20 mouse cellular contexts compared by ENCODE assay signal in the genomic region with DNA sequence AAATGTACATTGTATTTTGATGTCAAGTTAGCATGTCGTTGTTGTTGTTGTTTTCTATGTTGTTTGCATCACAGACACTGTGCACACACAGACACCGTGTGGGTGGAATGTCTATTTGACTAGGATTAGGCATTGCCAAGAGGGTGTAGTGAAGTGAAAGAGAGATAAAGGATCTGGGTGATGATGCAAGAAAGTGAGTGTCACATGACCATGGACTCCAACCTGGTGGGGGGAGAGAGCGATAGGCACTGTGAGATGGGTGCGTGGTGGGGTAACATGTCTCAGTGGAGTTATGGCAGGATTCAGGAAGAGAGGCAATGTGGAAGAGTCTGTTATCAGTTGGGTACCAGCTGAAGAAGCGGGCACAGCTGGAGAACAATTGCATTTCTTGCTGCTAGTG. TPM values are rescaled to one million over a fixed set of nuclear protein-coding genes. Genes with fewer than 3 reads are reported as not detected.
A peak's percentile ranks its signal among the peaks of the same experiment; 100 is the strongest.
DNase-seq lines count a peak whose midpoint lies in the region; ATAC-seq and TF ChIP-seq lines count a peak whose summit lies in the region.
"Had no signal": no experiment of that assay in that cellular context is flagged by ENCODE, and none has a peak within 500 bp of the region (broad histone marks: within the 10 kb centered on the region; RNA-seq: fewer than 3 reads in every experiment).

No protein-coding gene starts in this region.

- no peak for ATAC-seq in lung, postnatal 0 days
- peak; percentile 22; the same call in 1 of the 2 replicates for ATAC-seq in intestine, embryonic 16.5 days
- peak; percentile 74 for ATAC-seq in liver, embryonic 16.5 days (ENCODE audit: low read depth)
- ATAC-seq in forebrain, embryonic 14.5 days = no peak
- ATAC-seq: forebrain, embryonic 13.5 days had no signal

- H3K27me3 ChIP-seq in lung, postnatal 0 days (replicated peaks; ENCODE audit: insufficient read depth, low read length) = no peaks in the 10 kb centered on the region
- H3K27me3 ChIP-seq in intestine, embryonic 16.5 days (replicated peaks; ENCODE audit: control insufficient read depth, insufficient read depth, low read length) = no peaks in the 10 kb centered on the region
- no peaks in the 10 kb centered on the region for H3K27me3 ChIP-seq in liver, embryonic 16.5 days (ENCODE audit: control insufficient read depth, insufficient read depth, low read depth, low read length)
- no peaks in the 10 kb centered on the region for H3K27me3 ChIP-seq in forebrain, embryonic 14.5 days (replicated peaks; ENCODE audit: control insufficient read depth, insufficient read depth, low read length)
- H3K27me3 ChIP-seq: embryonic facial prominence, embryonic 13.5 days; forebrain, embryonic 13.5 days; hindbrain, embryonic 13.5 days had no signal

- TF ChIP-seq CTCF in lung, postnatal 0 days (IDR thresholded peaks at IDR 0.05) = 0 out of 2 replicates have a peak, but pooled peaks have one; percentile 2

- H3K9me3 ChIP-seq in lung, postnatal 0 days (ENCODE audit: low read length) = no peaks in the 10 kb centered on the region
- H3K9me3 ChIP-seq in intestine, embryonic 16.5 days (ENCODE audit: control insufficient read depth, low read length) = no peaks in the 10 kb centered on the region
- H3K9me3 ChIP-seq in liver, embryonic 16.5 days (replicated peaks; ENCODE audit: control insufficient read depth, low read length) = no peaks in the 10 kb centered on the region
- no peaks in the 10 kb centered on the region for H3K9me3 ChIP-seq in forebrain, embryonic 14.5 days (replicated peaks; ENCODE audit: control insufficient read depth, low read length)
- H3K9me3 ChIP-seq: embryonic facial prominence, embryonic 13.5 days; forebrain, embryonic 13.5 days; heart, embryonic 15.5 days; hindbrain, embryonic 13.5 days had no signal

- H3K4me2 ChIP-seq in lung, postnatal 0 days (replicated peaks; ENCODE audit: low read depth, low read length) = no peak overlapping the region
- H3K4me2 ChIP-seq in intestine, embryonic 16.5 days (ENCODE audit: low read depth, low read length) = no peak overlapping the region
- H3K4me2 ChIP-seq in liver, embryonic 16.5 days (ENCODE audit: low read depth, low read length) = no peak overlapping the region
- no peak overlapping the region for H3K4me2 ChIP-seq in forebrain, embryonic 14.5 days (ENCODE audit: low read length)
- H3K4me2 ChIP-seq: embryonic facial prominence, embryonic 13.5 days; forebrain, embryonic 13.5 days; heart, embryonic 11.5 days; heart, embryonic 15.5 days; hindbrain, embryonic 13.5 days had no signal

- peak; percentile 20 for DNase-seq in lung, postnatal 0 days (ENCODE audit: low spot score)
- no peak for DNase-seq in lung, postnatal 4 days
- no peak for DNase-seq in urinary bladder, postnatal 10 days (ENCODE audit: low spot score)
- DNase-seq in forebrain, embryonic 14.5 days (ENCODE audit: low spot score) = no peak
- no peak for DNase-seq in c-Kit-positive CD71-positive TER-119-positive erythroid progenitor cells, embryonic 14.5 days (ENCODE audit: low spot score)
- DNase-seq: adrenal gland, adult 8-10 months; adrenal gland, postnatal 36 days; cerebellum, adult 11 months; cerebellum, adult 9-10 months; cerebellum, postnatal 25 days; gastrocnemius, postnatal 36 days; heart, adult 18-20 months; heart, postnatal 14 days had no signal

- no peaks in the 10 kb centered on the region for H3K36me3 ChIP-seq in lung, postnatal 0 days (ENCODE audit: insufficient read depth, low read length)
- no peaks in the 10 kb centered on the region for H3K36me3 ChIP-seq in intestine, embryonic 16.5 days (ENCODE audit: control insufficient read depth, insufficient read depth, low read length)
- no peaks in the 10 kb centered on the region for H3K36me3 ChIP-seq in liver, embryonic 16.5 days (ENCODE audit: control insufficient read depth, insufficient read depth)
- no peaks in the 10 kb centered on the region for H3K36me3 ChIP-seq in forebrain, embryonic 14.5 days (ENCODE audit: control insufficient read depth, insufficient read depth, low read length)
- H3K36me3 ChIP-seq: embryonic facial prominence, embryonic 13.5 days; heart, embryonic 15.5 days; hindbrain, embryonic 13.5 days had no signal

- peaks cover 11% of the 10 kb centered on the region; the same call in 1 of the 2 replicates for H3K4me1 ChIP-seq in lung, postnatal 0 days (ENCODE audit: insufficient read depth, low read depth, low read length)
- peaks cover 10% of the 10 kb centered on the region; the same call in 1 of the 2 replicates for H3K4me1 ChIP-seq in intestine, embryonic 16.5 days (ENCODE audit: control insufficient read depth, insufficient read depth, low read length)
- peaks cover 11% of the 10 kb centered on the region for H3K4me1 ChIP-seq in liver, embryonic 16.5 days (ENCODE audit: control insufficient read depth, low read depth, low read length)
- no peaks in the 10 kb centered on the region for H3K4me1 ChIP-seq in forebrain, embryonic 14.5 days (ENCODE audit: control insufficient read depth, insufficient read depth, low read length)

- H3K27ac ChIP-seq in lung, postnatal 0 days (ENCODE audit: low read length) = no peak overlapping the region
- no peak overlapping the region for H3K27ac ChIP-seq in intestine, embryonic 16.5 days (ENCODE audit: low read length)
- peak overlapping the region; percentile 68 for H3K27ac ChIP-seq in liver, embryonic 16.5 days (ENCODE audit: low read length)
- no peak overlapping the region for H3K27ac ChIP-seq in forebrain, embryonic 14.5 days (ENCODE audit: low read depth, low read length)
- H3K27ac ChIP-seq: embryonic facial prominence, embryonic 13.5 days; forebrain, embryonic 13.5 days; heart, embryonic 15.5 days; hindbrain, embryonic 13.5 days had no signal

- 70% methylated on average over 5 of the region's 5 CpGs for WGBS in lung, postnatal 0 days
- 73% methylated on average over 5 of the region's 5 CpGs for WGBS in intestine, embryonic 16.5 days
- WGBS in liver, embryonic 16.5 days (ENCODE audit: insufficient replicate concordance) = 46% methylated on average over 5 of the region's 5 CpGs
- WGBS in forebrain, embryonic 14.5 days = 75% methylated on average over 5 of the region's 5 CpGs

- no peak for TF ChIP-seq EP300 in lung, postnatal 0 days (IDR thresholded peaks at IDR 0.05)

- H3K9ac ChIP-seq in lung, postnatal 0 days (replicated peaks; ENCODE audit: low read depth) = no peak overlapping the region
- H3K9ac ChIP-seq in intestine, embryonic 16.5 days (ENCODE audit: low read depth, low read length) = no peak overlapping the region
- H3K9ac ChIP-seq in liver, embryonic 16.5 days (ENCODE audit: low read depth, low read length) = no peak overlapping the region
- H3K9ac ChIP-seq in forebrain, embryonic 14.5 days (ENCODE audit: low read length) = no peak overlapping the region
- H3K9ac ChIP-seq: embryonic facial prominence, embryonic 13.5 days; forebrain, embryonic 13.5 days; heart, embryonic 15.5 days; hindbrain, embryonic 13.5 days had no signal

- H3K4me3 ChIP-seq in lung, postnatal 0 days (ENCODE audit: low read depth, low read length) = no peak overlapping the region
- no peak overlapping the region for H3K4me3 ChIP-seq in intestine, embryonic 16.5 days (ENCODE audit: low read length)
- no peak overlapping the region for H3K4me3 ChIP-seq in liver, embryonic 16.5 days (ENCODE audit: low read depth, low read length)
- H3K4me3 ChIP-seq in forebrain, embryonic 14.5 days (ENCODE audit: low read depth, low read length) = no peak overlapping the region
- H3K4me3 ChIP-seq: embryonic facial prominence, embryonic 13.5 days; forebrain, embryonic 13.5 days; heart, embryonic 15.5 days; hindbrain, embryonic 13.5 days had no signal

RNA-seq across cellular contexts. Expression of a gene that starts 4.0 kb away (rescaled TPM):
- 5.6 and 7.1 TPM in 2 replicates for polyA plus RNA-seq in lung, postnatal 0 days (2015; fragmentation: Nextera tagmentation; extraction: Ambion mirVana)
- not detected in 2 replicates for polyA plus RNA-seq in intestine, embryonic 16.5 days (2015; fragmentation: Nextera tagmentation; extraction: Ambion mirVana)
- polyA plus RNA-seq in liver, embryonic 16.5 days (2015; fragmentation: Nextera tagmentation; extraction: Ambion mirVana) = 0.71 and 1.0 TPM in 2 replicates
- not detected in 2 replicates for polyA plus RNA-seq in forebrain, embryonic 14.5 days (2014; fragmentation: Nextera tagmentation; extraction: Ambion mirVana)
- polyA plus RNA-seq: embryonic facial prominence, embryonic 13.5 days; forebrain, embryonic 13.5 days had no signal

RNA-seq across cellular contexts. Expression of a gene that starts 14.9 kb away (rescaled TPM):
- 2.3 and 3.7 TPM in 2 replicates for polyA plus RNA-seq in lung, postnatal 0 days (2015; fragmentation: Nextera tagmentation; extraction: Ambion mirVana)
- polyA plus RNA-seq in intestine, embryonic 16.5 days (2015; fragmentation: Nextera tagmentation; extraction: Ambion mirVana) = 22.1 and 26.1 TPM in 2 replicates
- polyA plus RNA-seq in liver, embryonic 16.5 days (2015; fragmentation: Nextera tagmentation; extraction: Ambion mirVana) = 12.0 and 12.1 TPM in 2 replicates
- 32.6 and 42.0 TPM in 2 replicates for polyA plus RNA-seq in forebrain, embryonic 14.5 days (2014; fragmentation: Nextera tagmentation; extraction: Ambion mirVana)

RNA-seq across cellular contexts. Expression of a gene that starts 46.6 kb away (rescaled TPM):
- polyA plus RNA-seq in lung, postnatal 0 days (2015; fragmentation: Nextera tagmentation; extraction: Ambion mirVana) = 3.4 and 3.8 TPM in 2 replicates
- polyA plus RNA-seq in intestine, embryonic 16.5 days (2015; fragmentation: Nextera tagmentation; extraction: Ambion mirVana) = 2.6 and 3.0 TPM in 2 replicates
- 0.08 and 0.30 TPM in 2 replicates for polyA plus RNA-seq in liver, embryonic 16.5 days (2015; fragmentation: Nextera tagmentation; extraction: Ambion mirVana)
- 38.4 and 39.9 TPM in 2 replicates for polyA plus RNA-seq in forebrain, embryonic 14.5 days (2014; fragmentation: Nextera tagmentation; extraction: Ambion mirVana)

Comparison
In these comparisons a context has a peak if more than half of its experiments do, and no peak if none do; other contexts are left out.
1. ATAC-seq: peak in intestine, embryonic 16.5 days (single experiment) and liver, embryonic 16.5 days (single experiment); none in lung, postnatal 0 days (single experiment) and forebrain, embryonic 14.5 days (single experiment).